Mouse (Mus musculus) adrenal gland, postnatal 0 days (tissue): Measurements from ENCODE around the gene Mmp15. TPM values are rescaled to one million over a fixed set of nuclear protein-coding genes. Genes with fewer than 3 reads are reported as not detected.

Experiments used
- polyA plus RNA-seq: library from polyadenylated mRNA; unstranded; fragments of >200 nt; fragmentation: Nextera tagmentation; extraction: Ambion mirVana; gene quantifications from 2 replicates; pipeline ENCODE4 v1.2.1, GENCODE M21; 2015

The Mmp15 gene
- polyA plus RNA-seq: 8.0 and 17.2 TPM in 2 replicates

DNA sequence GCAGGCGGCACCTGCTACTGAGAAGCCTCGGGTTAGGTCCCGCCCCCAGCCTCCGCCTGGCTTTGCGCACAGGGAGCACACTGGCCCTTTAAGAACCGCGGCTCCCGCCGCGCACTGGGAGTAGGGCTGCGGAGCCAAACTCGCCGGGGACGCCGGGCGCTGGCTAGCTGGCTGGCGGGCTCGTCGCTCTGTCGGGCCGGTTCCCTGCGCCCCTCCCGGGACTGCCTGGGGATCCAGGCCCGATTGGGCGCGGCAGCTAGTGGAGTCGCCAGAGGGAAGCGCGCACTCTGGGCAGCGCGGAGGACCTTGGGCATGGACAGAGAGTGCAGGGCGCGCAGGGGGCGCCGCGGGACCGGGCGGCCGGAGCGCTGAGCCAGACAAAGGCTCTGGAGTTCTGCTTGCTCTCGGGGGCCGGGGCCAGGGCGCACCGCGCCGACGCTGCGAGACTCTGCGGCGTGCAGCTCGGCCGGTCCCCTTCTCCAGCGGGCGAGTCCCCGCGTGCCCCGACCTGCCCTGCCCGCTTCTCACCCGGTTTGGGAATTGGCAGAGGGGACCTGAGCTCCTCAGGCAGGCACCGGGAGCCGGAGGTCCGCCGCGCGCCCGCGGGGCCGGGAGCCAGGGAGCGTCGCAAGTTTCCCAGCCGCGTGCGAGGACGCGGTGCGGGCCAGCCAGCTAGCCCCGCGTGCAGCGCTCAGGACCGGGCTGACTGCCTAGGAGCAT, at the start of gene Mmp15:
Gene Mmp15, plus strand, starts transcription at position 118 of the 720 bp plus-strand sequence.

DNA sequence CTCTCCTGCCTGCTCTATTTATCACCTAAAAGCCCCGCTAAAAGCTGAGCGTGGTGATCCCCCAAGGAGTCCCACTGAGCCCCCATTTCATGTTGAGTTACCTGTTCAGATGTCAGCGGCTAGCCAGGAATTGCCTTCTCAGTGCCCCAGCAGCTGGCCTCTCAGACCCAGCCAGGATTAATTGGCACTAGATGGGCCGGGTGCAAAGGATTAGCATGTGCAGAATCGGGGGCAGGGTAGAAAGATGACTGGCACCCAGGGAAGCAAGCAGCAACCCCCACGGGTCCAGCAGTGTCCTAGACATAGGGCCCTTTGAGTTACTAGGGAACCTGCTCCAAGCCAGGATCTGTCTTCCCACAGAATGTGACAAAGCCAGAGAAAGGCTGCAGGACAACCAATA, 45.6 kb upstream of the Mmp15 start, which contains the start of gene Cngb1:
Gene Cngb1, minus strand, starts transcription at position 155 of the 400 bp plus-strand sequence.

DNA sequence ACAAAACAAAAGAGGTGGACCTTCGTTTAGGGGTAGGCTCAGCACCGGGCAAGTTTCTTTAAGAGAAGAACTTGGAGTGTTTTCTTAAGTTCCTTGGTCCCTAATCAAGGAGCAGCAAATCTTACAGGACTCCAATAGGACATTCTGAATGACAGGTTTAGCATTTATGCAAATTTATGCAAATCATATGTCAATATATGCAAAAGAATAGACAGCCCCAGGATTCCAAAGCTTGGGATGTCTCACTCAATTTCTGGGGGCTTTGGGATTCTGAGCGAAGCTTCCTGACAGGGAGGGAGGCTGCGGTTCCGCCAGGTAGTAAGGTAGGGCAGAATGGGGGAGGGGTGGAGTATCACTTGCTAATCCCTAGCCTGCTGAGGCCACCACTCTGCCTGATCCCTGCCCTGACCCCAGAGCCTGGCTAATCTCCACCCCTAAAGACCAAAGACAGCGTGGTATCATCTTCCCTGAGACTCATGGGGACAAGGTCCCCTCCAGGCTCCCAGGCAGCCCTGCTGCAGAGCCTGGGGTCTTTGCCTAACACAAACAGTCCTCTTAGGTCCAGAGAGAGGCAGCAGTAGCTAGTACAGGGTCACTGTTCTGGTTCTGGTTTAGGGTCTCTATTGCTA, 41.6 kb upstream of the Mmp15 start, which contains the start of gene Tepp:
Gene Tepp, plus strand, starts transcription at position 225 of the 629 bp plus-strand sequence.

DNA sequence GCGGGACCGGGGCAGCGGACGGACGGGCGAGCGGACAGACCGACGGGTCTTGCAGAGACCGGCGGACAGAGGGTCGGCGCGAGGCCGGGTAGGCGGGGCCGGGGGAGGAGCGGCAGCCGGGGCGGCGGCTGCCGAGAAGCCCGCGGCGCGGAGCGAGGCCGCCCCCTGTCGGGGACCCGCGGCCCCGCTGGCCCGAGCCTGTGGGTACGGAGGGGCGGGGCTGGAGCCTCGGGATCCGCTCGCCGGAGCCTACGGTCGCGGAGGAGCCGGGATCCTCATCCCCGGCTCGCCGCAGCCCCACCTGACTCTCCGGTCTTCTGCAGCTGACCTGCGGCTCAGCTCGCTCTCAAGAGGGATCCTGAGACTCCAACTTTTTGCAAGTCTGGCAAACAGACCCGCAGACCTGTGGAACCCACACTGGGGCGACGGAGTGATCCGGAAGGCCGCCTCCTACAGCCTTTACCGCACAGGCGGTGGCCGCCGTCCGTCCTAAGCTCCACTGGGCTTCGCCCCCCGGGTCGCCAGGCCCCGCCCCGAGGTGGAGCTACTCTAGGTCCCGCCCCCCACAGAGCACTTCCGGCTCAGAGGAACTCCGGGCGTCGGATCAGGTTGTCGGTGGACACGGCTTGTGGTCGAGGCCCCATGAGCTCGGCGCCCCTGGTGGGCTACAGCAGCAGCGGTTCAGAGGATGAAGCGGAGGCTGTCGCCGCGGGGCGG, 20.2 kb upstream of the Mmp15 start, which contains the start of the genes Zfp319 and Usb1:
Gene Zfp319, minus strand, starts transcription at position 231 of the 717 bp plus-strand sequence.
Gene Usb1, plus strand, starts transcription at position 565 of the 717 bp plus-strand sequence.

Other genes with a start within 250 kb of the Mmp15 start
- 34.6 and 61.9 TPM in 2 replicates for gene Kifc3, start 149.5 kb upstream of the Mmp15 start, polyA plus RNA-seq
- gene Cngb1, start 45.7 kb upstream of the Mmp15 start, polyA plus RNA-seq: 2.6 and 5.9 TPM in 2 replicates
- 0.14 and 0.22 TPM in 2 replicates for gene Tepp, start 41.7 kb upstream of the Mmp15 start, polyA plus RNA-seq
- gene Zfp319, start 20.3 kb upstream of the Mmp15 start, polyA plus RNA-seq: 4.5 and 4.8 TPM in 2 replicates
- 25.3 and 26.0 TPM in 2 replicates for gene Usb1, start 20.0 kb upstream of the Mmp15 start, polyA plus RNA-seq
- 137 and 177 TPM in 2 replicates for gene Cfap20, start 82.6 kb downstream of the Mmp15 start, polyA plus RNA-seq
- gene Csnk2a2, start 137.8 kb downstream of the Mmp15 start, polyA plus RNA-seq: 4.7 and 8.3 TPM in 2 replicates
- 2.2 and 3.0 TPM in 2 replicates for gene Ccdc113, start 181.8 kb downstream of the Mmp15 start, polyA plus RNA-seq
- gene Prss54, start 224.1 kb downstream of the Mmp15 start, polyA plus RNA-seq: not detected in 2 replicates